Mouse (Mus musculus): ENCODE measurements at regions not wholly inside any gene's neighbourhood (a gene's known extent, or its start where the extent isn't known, plus 50 kb on each side); places are given as distances from the start of the nearest gene placed in this dataset.

- TF ChIP-seq CTCF (IDR thresholded peaks at IDR 0.05; ENCODE audit: extremely low read depth, insufficient read depth, insufficient read length, insufficient replicate concordance) (no peak), POLR2A (IDR thresholded peaks at IDR 0.05; ENCODE audit: low read depth, low read length) (no peak)
Observed at GRCm38 (mm10) chr14:100530217-100530616, 245.7 kb upstream of the Klf12 start.

Data from spleen, adult 2 months (tissue).